Mouse (Mus musculus): ENCODE results near the gene Pik3cg. TPM values are rescaled to one million over a fixed set of nuclear protein-coding genes. Genes with fewer than 3 reads are reported as not detected.

The Pik3cg gene
- total RNA-seq (2015; ENCODE audit: low replicate concordance) (27.2 and 27.7 TPM in 2 replicates), total RNA-seq (2017; ENCODE audit: low replicate concordance) (11.2 and 15.6 TPM in 2 replicates)

GRCm38 (mm10) chr12:32207948-32208891, at the start of gene Pik3cg:
Gene Pik3cg (minus strand): TSS chr12:32208659.
- peak; percentile 74 for ATAC-seq (replicated peaks; ENCODE audit: low FRiP score, poor library complexity, severe bottlenecking)

- no peak for ATAC-seq (replicated peaks; ENCODE audit: low FRiP score, poor library complexity, severe bottlenecking)
These were observed 40.0 kb upstream of the Pik3cg start for GRCm38 (mm10) chr12:32248483-32248882.

GRCm38 (mm10) chr12:32245566-32246233, 37.2 kb upstream of the Pik3cg start:
- ATAC-seq (replicated peaks; ENCODE audit: low FRiP score, poor library complexity, severe bottlenecking): peak; percentile 52; the same call in 1 of the 2 replicates

GRCm38 (mm10) chr12:32243586-32243985, 35.1 kb upstream of the Pik3cg start:
- ATAC-seq (replicated peaks; ENCODE audit: low FRiP score, poor library complexity, severe bottlenecking): no peak

GRCm38 (mm10) chr12:32239134-32239533, 30.7 kb upstream of the Pik3cg start:
- ATAC-seq (replicated peaks; ENCODE audit: low FRiP score, poor library complexity, severe bottlenecking): peak; percentile 70

GRCm38 (mm10) chr12:32238433-32238832, 30.0 kb upstream of the Pik3cg start:
- no peak for ATAC-seq (replicated peaks; ENCODE audit: low FRiP score, poor library complexity, severe bottlenecking)

- no peak for ATAC-seq (replicated peaks; ENCODE audit: low FRiP score, poor library complexity, severe bottlenecking)
These were observed 29.4 kb upstream of the Pik3cg start for GRCm38 (mm10) chr12:32237839-32238238.

- ATAC-seq (replicated peaks; ENCODE audit: low FRiP score, poor library complexity, severe bottlenecking): no peak
These were observed 28.7 kb upstream of the Pik3cg start for GRCm38 (mm10) chr12:32237139-32237538.

GRCm38 (mm10) chr12:32236450-32236849, 28.0 kb upstream of the Pik3cg start:
- ATAC-seq (replicated peaks; ENCODE audit: low FRiP score, poor library complexity, severe bottlenecking): no peak

- no peak for ATAC-seq (replicated peaks; ENCODE audit: low FRiP score, poor library complexity, severe bottlenecking)
These were observed 25.4 kb upstream of the Pik3cg start for GRCm38 (mm10) chr12:32233871-32234270.

- ATAC-seq (replicated peaks; ENCODE audit: low FRiP score, poor library complexity, severe bottlenecking): peak; percentile 76
These were observed 22.9 kb upstream of the Pik3cg start for GRCm38 (mm10) chr12:32231398-32231797.

- no peak for ATAC-seq (replicated peaks; ENCODE audit: low FRiP score, poor library complexity, severe bottlenecking)
These were observed 15.2 kb upstream of the Pik3cg start for GRCm38 (mm10) chr12:32223629-32224028.

- ATAC-seq (replicated peaks; ENCODE audit: low FRiP score, poor library complexity, severe bottlenecking): peak; percentile 67
These were observed 14.4 kb upstream of the Pik3cg start for GRCm38 (mm10) chr12:32222758-32223385.

- no peak for ATAC-seq (replicated peaks; ENCODE audit: low FRiP score, poor library complexity, severe bottlenecking)
These were observed 11.9 kb upstream of the Pik3cg start for GRCm38 (mm10) chr12:32220387-32220786.

- no peak for ATAC-seq (replicated peaks; ENCODE audit: low FRiP score, poor library complexity, severe bottlenecking)
These were observed 6.7 kb upstream of the Pik3cg start for GRCm38 (mm10) chr12:32215143-32215542.

GRCm38 (mm10) chr12:32212702-32213101, 4.2 kb upstream of the Pik3cg start:
- ATAC-seq (replicated peaks; ENCODE audit: low FRiP score, poor library complexity, severe bottlenecking): no peak

- ATAC-seq (replicated peaks; ENCODE audit: low FRiP score, poor library complexity, severe bottlenecking): no peak
These were observed 3.7 kb upstream of the Pik3cg start for GRCm38 (mm10) chr12:32212156-32212555.

GRCm38 (mm10) chr12:32211257-32211656, 2.8 kb upstream of the Pik3cg start:
- no peak for ATAC-seq (replicated peaks; ENCODE audit: low FRiP score, poor library complexity, severe bottlenecking)

GRCm38 (mm10) chr12:32208951-32209350, 492 bp upstream of the Pik3cg start:
- ATAC-seq (replicated peaks; ENCODE audit: low FRiP score, poor library complexity, severe bottlenecking): peak; percentile 22

GRCm38 (mm10) chr12:32207141-32207540, 1.3 kb downstream of the Pik3cg start:
- no peak for ATAC-seq (replicated peaks; ENCODE audit: low FRiP score, poor library complexity, severe bottlenecking)

Measured in erythroblast, adult 5-6 weeks (primary cell).